Mouse (Mus musculus) liver, embryonic 12.5 days (tissue): ENCODE results near the gene Kcnj12. TPM values are rescaled to one million over a fixed set of nuclear protein-coding genes. Genes with fewer than 3 reads are reported as not detected.

Experiments
- ATAC-seq: fragments of 200-750 bp; cut with Nextera tagmentation; 2 replicates; pipeline ENCODE4 v1.8.0; 2017; ENCODE audit warnings: moderate number of reproducible peaks, mild to moderate bottlenecking, moderate library complexity
- H3K27ac ChIP-seq: fragments of 300-500 bp; sonication (generic); 2 replicates; pipeline ENCODE4 v1.5.1; 2016; ENCODE audit warnings: mild to moderate bottlenecking
- H3K27me3 ChIP-seq: fragments of 300-500 bp; sonication (generic); replicated peaks from 2 replicates; pipeline ENCODE4 v1.6.1; 2016; ENCODE audit warnings: mild to moderate bottlenecking, moderate library complexity
- H3K36me3 ChIP-seq: fragments of 300-500 bp; sonication (generic); 2 replicates; pipeline ENCODE4 v1.6.1; 2016; ENCODE audit warnings: mild to moderate bottlenecking, moderate library complexity
- H3K4me1 ChIP-seq: fragments of 300-500 bp; sonication (generic); 2 replicates; pipeline ENCODE4 v1.6.1; 2016
- H3K4me2 ChIP-seq: fragments of 300-500 bp; sonication (generic); 2 replicates; pipeline ENCODE4 v1.6.1; 2016; ENCODE audit warnings: mild to moderate bottlenecking, moderate library complexity
- H3K4me3 ChIP-seq: fragments of 300-500 bp; sonication (generic); 2 replicates; pipeline ENCODE4 v1.5.1; 2016; ENCODE audit warnings: mild to moderate bottlenecking, moderate library complexity
- H3K9ac ChIP-seq: fragments of 300-500 bp; sonication (generic); 2 replicates; pipeline ENCODE4 v1.6.1; 2016; ENCODE audit warnings: mild to moderate bottlenecking, moderate library complexity
- H3K9me3 ChIP-seq: fragments of 300-500 bp; sonication (generic); replicated peaks from 2 replicates; pipeline ENCODE4 v1.6.1; 2016; ENCODE audit warnings: mild to moderate bottlenecking, moderate library complexity
- WGBS: fragments of 180-500 bp; shearing (Covaris S2); methylation state at CpG from one replicate; pipeline ENCODE4 v1.1.7; 2016; ENCODE audit not compliant: insufficient replicate concordance; 5-methylcytosine and 5-hydroxymethylcytosine counted together
- polyA plus RNA-seq: library from polyadenylated mRNA; unstranded; fragments of >200 nt; fragmentation: Nextera tagmentation; extraction: Ambion mirVana; gene quantifications from 2 replicates; pipeline ENCODE4 v1.2.1, GENCODE M21; 2016

The Kcnj12 gene
- polyA plus RNA-seq, 1 experiment from 2014 or later: 0.07 TPM

GRCm38 (mm10) chr11:61104241-61104901, 82.0 kb downstream of the Kcnj12 start:
- Histone ChIP-seq H3K9me3 (no peaks in the 10 kb centered on the region), H3K4me2 (peak overlapping the region; percentile 26), H3K9ac (no peak overlapping the region), H3K4me3 (no peak overlapping the region), H3K36me3 (no peaks in the 10 kb centered on the region), H3K27me3 (peaks cover 5% of the 10 kb centered on the region; the same call in 1 of the 2 replicates), H3K27ac (no peak overlapping the region), H3K4me1 (peaks cover 3% of the 10 kb centered on the region; the same call in 1 of the 2 replicates)
- peak; percentile 73 for ATAC-seq
- 19% methylated on average over 20 of the region's 20 CpGs for WGBS

- H3K27me3 ChIP-seq: peaks cover 5% of the 10 kb centered on the region; the same call in 1 of the 2 replicates
- WGBS: 61% methylated on average over 12 of the region's 12 CpGs
- H3K9me3 ChIP-seq: no peaks in the 10 kb centered on the region
- H3K4me1 ChIP-seq: peaks cover 3% of the 10 kb centered on the region; the same call in 1 of the 2 replicates
- H3K9ac ChIP-seq: no peak overlapping the region
- no peak overlapping the region for H3K27ac ChIP-seq
- H3K36me3 ChIP-seq: no peaks in the 10 kb centered on the region
- H3K4me2 ChIP-seq: no peak overlapping the region
- no peak for ATAC-seq
- no peak overlapping the region for H3K4me3 ChIP-seq
These were observed 86.6 kb downstream of the Kcnj12 start for GRCm38 (mm10) chr11:61108911-61109361.

- no peak overlapping the region for H3K27ac ChIP-seq
- no peaks in the 10 kb centered on the region for H3K36me3 ChIP-seq
- no peak overlapping the region for H3K4me3 ChIP-seq
- H3K27me3 ChIP-seq: peaks cover 5% of the 10 kb centered on the region; the same call in 1 of the 2 replicates
- H3K9ac ChIP-seq: no peak overlapping the region
- whole genome bisulfite sequencing: 65% methylated on average over 6 of the region's 6 CpGs
- no peak for ATAC-seq
- H3K4me1 ChIP-seq: no peaks in the 10 kb centered on the region
- H3K4me2 ChIP-seq: no peak overlapping the region
- no peaks in the 10 kb centered on the region for H3K9me3 ChIP-seq
These were observed 87.3 kb downstream of the Kcnj12 start for GRCm38 (mm10) chr11:61109707-61110106.

DNA sequence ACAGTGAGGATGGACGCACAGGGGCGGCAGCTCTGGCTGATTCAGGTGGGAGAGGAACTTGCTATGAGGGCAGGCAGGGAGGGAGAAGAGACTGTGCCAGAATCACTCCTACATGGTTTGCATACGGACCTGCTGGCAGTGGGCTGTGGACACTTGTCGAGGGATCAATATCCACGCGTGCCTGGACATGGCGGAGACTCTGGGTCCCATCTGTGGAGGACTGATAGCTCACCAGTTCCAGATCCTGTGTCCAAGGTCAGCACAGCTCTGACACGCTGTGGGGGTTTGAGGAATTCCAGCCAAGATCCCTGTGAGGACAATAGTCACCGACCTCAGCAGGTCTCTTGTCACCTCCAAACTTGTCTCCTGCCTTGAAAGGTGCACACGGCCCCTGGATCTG, 87.7 kb downstream of the Kcnj12 start:
- Histone ChIP-seq H3K4me3 (no peak overlapping the region), H3K9me3 (no peaks in the 10 kb centered on the region), H3K27me3 (peaks cover 3% of the 10 kb centered on the region; the same call in 1 of the 2 replicates), H3K36me3 (no peaks in the 10 kb centered on the region), H3K4me2 (no peak overlapping the region), H3K27ac (no peak overlapping the region), H3K9ac (no peak overlapping the region), H3K4me1 (no peaks in the 10 kb centered on the region)
- ATAC-seq: no peak
- 75% methylated on average over 10 of the region's 10 CpGs for WGBS

- H3K9ac ChIP-seq: no peak overlapping the region
- no peaks in the 10 kb centered on the region for H3K36me3 ChIP-seq
- no peaks in the 10 kb centered on the region for H3K4me1 ChIP-seq
- no peaks in the 10 kb centered on the region for H3K9me3 ChIP-seq
- no peak overlapping the region for H3K4me3 ChIP-seq
- H3K27me3 ChIP-seq: no peaks in the 10 kb centered on the region; the same call in 1 of the 2 replicates
- no peak for ATAC-seq
- 32% methylated on average over 1 of the region's 1 CpGs for WGBS
- no peak overlapping the region for H3K27ac ChIP-seq
- H3K4me2 ChIP-seq: no peak overlapping the region
These were observed 88.6 kb downstream of the Kcnj12 start for GRCm38 (mm10) chr11:61110928-61111327.

DNA sequence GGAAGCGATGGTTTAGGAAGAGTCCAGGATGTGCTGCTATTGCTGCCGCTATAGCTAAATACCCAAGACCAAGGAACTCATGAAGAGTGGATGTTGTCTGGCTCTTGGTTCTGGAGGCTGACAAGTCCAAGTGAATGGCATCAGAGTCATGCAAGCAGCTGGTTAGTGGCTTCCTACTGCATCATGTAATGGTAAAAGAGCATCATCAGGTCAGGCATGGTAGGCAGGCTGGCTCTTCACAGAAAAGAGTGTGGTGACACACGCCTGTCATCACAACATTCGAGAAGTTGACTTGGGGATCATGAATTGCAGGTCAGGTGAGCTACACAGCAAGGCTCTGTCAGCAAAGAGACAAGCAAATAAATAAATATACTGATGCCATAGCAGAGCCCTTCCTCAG, 89.1 kb downstream of the Kcnj12 start:
- WGBS: 68% methylated on average over 4 of the region's 4 CpGs
- Histone ChIP-seq H3K36me3 (no peaks in the 10 kb centered on the region), H3K27me3 (no peaks in the 10 kb centered on the region), H3K4me2 (no peak overlapping the region), H3K4me1 (no peaks in the 10 kb centered on the region), H3K9ac (no peak overlapping the region), H3K9me3 (no peaks in the 10 kb centered on the region), H3K27ac (no peak overlapping the region), H3K4me3 (no peak overlapping the region)
- no peak for ATAC-seq

DNA sequence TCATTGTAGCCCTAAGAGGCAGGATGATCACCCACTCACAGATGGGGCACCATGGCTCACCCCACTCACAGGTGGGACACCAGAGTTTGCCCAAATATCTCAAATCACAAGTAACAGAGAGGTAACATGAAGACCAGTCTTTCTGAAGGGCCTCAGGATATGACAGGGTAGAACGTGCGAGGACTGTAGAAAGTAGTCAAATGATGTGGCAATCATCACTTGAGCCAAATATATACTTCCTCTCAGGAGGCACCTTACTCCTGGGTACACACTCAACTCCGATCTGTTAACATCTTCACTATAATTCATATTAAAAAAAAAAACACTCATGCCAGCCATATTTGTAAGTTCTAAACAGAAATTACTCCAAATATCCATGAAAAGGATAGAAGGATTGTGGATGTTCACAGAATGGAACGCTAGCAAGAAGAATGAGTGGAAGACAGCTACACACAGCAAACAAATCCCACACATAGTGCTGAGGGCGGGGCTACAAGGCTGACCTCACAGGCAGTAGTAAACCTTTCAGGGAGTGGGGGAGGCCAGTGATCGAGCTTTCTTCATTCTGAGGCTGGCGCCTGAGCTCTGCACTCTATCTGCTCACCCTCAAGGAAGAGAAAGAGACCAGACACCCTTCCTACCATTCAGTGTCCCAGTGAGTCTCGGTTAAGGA, 90.1 kb downstream of the Kcnj12 start:
- Histone ChIP-seq H3K9me3 (no peaks in the 10 kb centered on the region), H3K4me3 (no peak overlapping the region), H3K36me3 (no peaks in the 10 kb centered on the region), H3K9ac (no peak overlapping the region), H3K4me2 (no peak overlapping the region), H3K27ac (no peak overlapping the region), H3K27me3 (no peaks in the 10 kb centered on the region), H3K4me1 (no peaks in the 10 kb centered on the region)
- no peak for ATAC-seq
- 53% methylated on average over 8 of the region's 8 CpGs for WGBS

- Histone ChIP-seq H3K27me3 (peaks cover 6% of the 10 kb centered on the region; the same call in 1 of the 2 replicates), H3K9ac (no peak overlapping the region), H3K4me2 (no peak overlapping the region), H3K36me3 (no peaks in the 10 kb centered on the region), H3K4me3 (no peak overlapping the region), H3K9me3 (no peaks in the 10 kb centered on the region), H3K4me1 (no peaks in the 10 kb centered on the region), H3K27ac (no peak overlapping the region)
- no peak for ATAC-seq
- WGBS: 35% methylated on average over 8 of the region's 8 CpGs
These were observed 93.9 kb downstream of the Kcnj12 start for GRCm38 (mm10) chr11:61116226-61116625.

DNA sequence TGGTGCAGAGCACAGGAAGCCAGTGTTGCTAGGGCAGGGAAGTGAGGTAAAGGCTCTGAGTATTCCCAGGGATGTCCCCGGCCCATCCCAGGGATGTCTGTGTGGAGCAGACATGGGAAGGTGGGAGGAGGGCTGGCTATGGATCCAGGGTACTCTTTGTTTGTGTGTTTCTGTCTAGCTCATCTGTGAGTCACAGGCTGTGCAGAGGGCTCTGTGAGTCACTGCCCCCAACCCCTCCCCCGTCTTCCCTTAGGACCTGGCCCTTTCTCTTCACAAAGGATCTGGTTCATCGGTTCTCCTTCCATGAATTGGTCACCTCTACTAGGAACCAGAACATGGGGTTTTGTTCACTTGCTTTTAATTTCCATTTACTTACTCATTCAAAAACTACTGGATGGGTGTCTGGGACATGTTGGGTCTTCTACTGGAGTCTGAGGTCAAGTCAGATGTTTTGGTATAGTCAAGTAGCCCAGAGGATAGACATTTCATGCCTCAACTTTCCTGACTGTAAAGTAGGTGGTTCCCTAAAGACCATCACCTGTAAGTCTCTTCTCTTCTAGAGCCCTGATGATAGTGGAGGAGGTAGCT, 97.7 kb downstream of the Kcnj12 start:
- ATAC-seq: no peak
- Histone ChIP-seq H3K36me3 (no peaks in the 10 kb centered on the region), H3K4me1 (no peaks in the 10 kb centered on the region), H3K27ac (no peak overlapping the region), H3K4me2 (no peak overlapping the region), H3K9ac (no peak overlapping the region), H3K9me3 (no peaks in the 10 kb centered on the region), H3K27me3 (peaks cover 6% of the 10 kb centered on the region; the same call in 1 of the 2 replicates), H3K4me3 (no peak overlapping the region)
- WGBS: 67% methylated on average over 3 of the region's 3 CpGs

Other genes starting within 250 kb of the Kcnj12 start
- 10.3 and 10.9 TPM in 2 replicates for gene Top3a, start 245.2 kb upstream of the Kcnj12 start, polyA plus RNA-seq
- gene Smcr8, start 245.0 kb upstream of the Kcnj12 start, polyA plus RNA-seq: 4.2 and 4.3 TPM in 2 replicates
- 60.5 and 70.9 TPM in 2 replicates for gene Shmt1, start 210.8 kb upstream of the Kcnj12 start, polyA plus RNA-seq
- 27.3 and 30.4 TPM in 2 replicates for gene Dhrs7b, start 191.9 kb upstream of the Kcnj12 start, polyA plus RNA-seq
- 38.1 and 40.0 TPM in 2 replicates for gene Tmem11, start 143.3 kb upstream of the Kcnj12 start, polyA plus RNA-seq
- gene Natd1, start 107.8 kb upstream of the Kcnj12 start, polyA plus RNA-seq: 9.3 and 9.6 TPM in 2 replicates
- gene Map2k3, start 90.5 kb upstream of the Kcnj12 start, polyA plus RNA-seq: 170 and 173 TPM in 2 replicates
- gene Tnfrsf13b, start 104.2 kb downstream of the Kcnj12 start, polyA plus RNA-seq: 3.2 and 4.8 TPM in 2 replicates
- gene Usp22, start 152.5 kb downstream of the Kcnj12 start, polyA plus RNA-seq: 28.5 and 30.8 TPM in 2 replicates
- 0.07 TPM in 1 of 2 replicates, not detected in the other for gene Aldh3a1, start 185.0 kb downstream of the Kcnj12 start, polyA plus RNA-seq
- gene Aldh3a2, start 244.9 kb downstream of the Kcnj12 start, polyA plus RNA-seq: 19.5 and 24.5 TPM in 2 replicates